Mouse (Mus musculus) brain, embryonic 14.5 days (tissue): ENCODE results near the gene Rbmx. TPM values are rescaled to one million over a fixed set of nuclear protein-coding genes. Genes with fewer than 3 reads are reported as not detected.

ENCODE experiments used
- DNase-seq: peaks from one replicate; pipeline ENCODE4 v3.0.0-alpha.2; 2011; ENCODE audit warnings: low read depth
- CTCF ChIP-seq: fragments of 200-500 bp; IDR thresholded peaks from 2 replicates; pipeline ENCODE4 v1.5.1; 2012; ENCODE audit warnings: inconsistent platforms, mild to moderate bottlenecking, moderate library complexity, borderline replicate concordance; ENCODE audit not compliant: insufficient read depth, insufficient read length; ENCODE audit errors: extremely low read depth
- POLR2A ChIP-seq: fragments of 200-500 bp; IDR thresholded peaks from 2 replicates; pipeline ENCODE4 v1.6.1; 2012; ENCODE audit warnings: mild to moderate bottlenecking, inconsistent platforms, borderline replicate concordance; ENCODE audit not compliant: poor library complexity, insufficient read depth, insufficient read length, severe bottlenecking; ENCODE audit errors: extremely low read depth
- polyA plus RNA-seq: library from polyadenylated mRNA; depleted of rRNA; stranded (reverse); fragments of >200 nt; gene quantifications from 2 replicates; pipeline ENCODE4 v1.2.3, GENCODE M21; 2012; rRNA removed

The Rbmx gene
- polyA plus RNA-seq, 1 experiment, result 191 TPM

DNA sequence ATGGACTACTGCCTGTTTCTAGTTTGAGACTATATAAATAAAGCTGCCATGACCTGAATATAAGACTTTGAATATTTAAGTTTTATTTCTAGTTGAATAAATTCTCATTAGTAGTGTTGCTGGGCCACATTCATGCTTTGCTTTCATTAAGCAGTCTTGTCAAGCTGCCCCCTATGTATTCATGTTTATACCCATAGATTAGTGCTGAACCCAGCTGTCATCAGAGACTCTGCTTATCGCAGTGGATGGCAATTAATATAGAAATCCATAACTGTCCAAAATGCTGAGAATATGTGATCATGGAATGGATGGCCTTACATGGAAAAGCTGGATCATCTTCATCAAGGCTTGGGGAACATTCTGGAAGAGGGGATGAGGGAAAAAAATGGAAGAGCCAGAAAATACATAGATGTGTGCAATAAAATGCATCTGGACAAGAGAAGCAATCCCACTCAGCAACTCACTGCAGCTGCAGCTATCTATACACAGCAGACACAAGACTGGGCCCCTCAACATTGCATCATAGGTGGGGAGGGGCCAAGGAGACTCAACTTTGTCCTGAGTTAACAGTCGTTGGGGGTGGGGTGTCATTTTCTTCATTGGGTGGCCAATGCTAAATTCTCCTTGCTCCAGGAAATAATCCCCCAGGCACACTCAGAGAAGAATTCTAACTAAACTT, 27.8 kb downstream of the Rbmx start:
- DNase-seq, result no peak

DNA sequence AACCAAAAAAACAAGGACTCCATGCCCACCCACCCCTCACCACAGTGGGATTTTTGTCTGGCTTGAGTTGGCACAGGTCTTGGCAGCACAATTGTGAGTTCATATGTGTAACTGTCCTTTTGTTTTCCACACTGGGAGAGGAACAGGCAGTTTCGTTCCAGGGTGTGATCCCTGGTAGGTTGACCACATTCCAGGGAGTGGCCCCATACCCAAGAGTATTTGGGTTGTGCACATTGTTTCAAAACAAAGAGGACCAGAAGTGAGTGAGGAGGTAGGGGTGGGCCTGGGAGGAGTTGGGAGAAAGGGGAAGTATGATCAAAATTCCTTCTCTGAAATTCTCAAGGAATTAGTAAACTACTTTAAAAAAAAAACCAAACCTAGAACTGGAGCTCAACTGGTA, 33.5 kb downstream of the Rbmx start:
- no peak for DNase-seq
- TF ChIP-seq POLR2A (no peak), CTCF (no peak)

More for the DNA sequence above, 27.8 kb downstream of the Rbmx start:
- no peak for TF ChIP-seq POLR2A
- TF ChIP-seq CTCF, result no peak

DNA sequence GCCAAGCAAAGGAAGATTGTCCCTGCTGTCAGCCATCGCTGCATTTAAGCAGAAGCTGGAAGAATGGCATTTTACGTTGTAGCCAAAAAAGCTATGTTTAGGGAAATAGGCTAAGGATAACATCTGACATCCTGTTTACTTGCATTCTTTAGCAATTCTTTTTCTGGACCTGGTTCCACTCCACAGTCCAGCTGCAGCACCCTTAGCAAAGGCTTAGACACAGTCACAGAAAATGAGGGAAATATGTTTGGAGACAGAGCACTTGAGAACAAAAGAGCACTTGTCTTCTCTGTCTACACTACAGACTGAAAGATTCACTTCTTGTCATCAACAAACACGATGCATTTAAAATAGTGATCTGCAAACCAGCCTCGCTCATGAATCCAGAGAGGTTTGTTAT, 53.6 kb downstream of the Rbmx start:
- peak; percentile 4 for DNase-seq
- TF ChIP-seq POLR2A, result no peak
- no peak for TF ChIP-seq CTCF

DNA sequence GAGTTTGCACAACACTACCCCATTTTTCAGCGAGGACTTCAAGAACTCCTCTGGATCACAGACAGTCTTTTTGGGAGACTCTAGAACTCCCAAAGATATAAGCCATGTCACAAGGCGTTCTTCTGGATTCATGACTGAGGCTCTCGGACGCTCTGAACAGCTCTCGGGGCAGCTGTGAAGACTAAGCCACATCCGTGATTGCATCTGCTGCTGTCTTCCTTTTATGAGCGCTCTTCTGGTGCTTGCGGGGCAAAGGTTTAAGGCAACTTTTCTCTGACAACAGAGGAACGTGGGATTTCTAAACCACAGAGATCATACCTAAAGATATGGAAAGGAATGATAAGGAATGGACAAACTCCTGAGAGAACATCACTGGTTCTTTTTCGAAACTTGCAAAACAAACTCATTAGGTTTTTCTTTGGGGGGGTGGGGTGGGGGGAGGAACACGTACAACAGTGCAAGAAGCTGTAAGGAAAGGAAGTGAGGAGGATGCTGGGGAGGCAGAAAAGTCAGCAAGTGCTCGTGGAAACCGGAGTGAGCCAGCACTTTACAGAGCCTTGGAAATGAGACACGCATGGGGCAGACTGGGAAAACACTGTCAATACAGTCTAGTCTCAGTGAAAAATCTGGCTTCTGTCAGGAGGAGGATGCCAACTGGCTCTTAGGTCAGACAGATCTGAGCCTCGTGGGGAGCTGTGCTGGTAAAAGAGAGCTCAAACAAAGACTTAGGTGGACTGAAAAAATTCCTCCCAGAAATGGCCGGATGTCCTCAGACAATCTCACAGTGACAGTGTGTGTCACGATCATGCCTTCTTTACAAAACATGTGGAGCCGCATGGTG, 54.2 kb downstream of the Rbmx start, which contains the start of gene Arhgef6:
Gene Arhgef6 (minus strand): TSS at position 359 of the 841 bp plus-strand sequence.
- DNase-seq, result peak; percentile 37
- TF ChIP-seq POLR2A (no peak), CTCF (no peak)

DNA sequence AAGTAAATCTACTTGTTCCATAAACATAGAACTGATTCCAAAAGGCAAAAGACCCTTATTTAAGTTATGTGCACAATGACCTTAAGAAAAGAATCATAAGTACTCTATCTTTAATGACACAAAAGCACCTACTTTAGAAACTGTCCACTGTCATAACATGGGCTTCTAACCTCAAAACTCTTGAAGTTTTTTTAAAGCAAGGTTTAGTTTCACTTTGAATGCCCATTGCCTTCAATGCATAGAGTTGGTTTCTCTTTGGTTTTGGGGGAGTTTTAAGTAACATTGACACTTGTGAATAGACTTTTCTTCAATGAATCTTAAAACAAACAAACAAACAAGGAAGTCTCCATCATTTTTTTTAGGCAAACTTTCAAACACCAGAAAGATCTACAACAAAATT, 55.3 kb downstream of the Rbmx start:
- no peak for DNase-seq
- TF ChIP-seq POLR2A (no peak), CTCF (no peak)

DNA sequence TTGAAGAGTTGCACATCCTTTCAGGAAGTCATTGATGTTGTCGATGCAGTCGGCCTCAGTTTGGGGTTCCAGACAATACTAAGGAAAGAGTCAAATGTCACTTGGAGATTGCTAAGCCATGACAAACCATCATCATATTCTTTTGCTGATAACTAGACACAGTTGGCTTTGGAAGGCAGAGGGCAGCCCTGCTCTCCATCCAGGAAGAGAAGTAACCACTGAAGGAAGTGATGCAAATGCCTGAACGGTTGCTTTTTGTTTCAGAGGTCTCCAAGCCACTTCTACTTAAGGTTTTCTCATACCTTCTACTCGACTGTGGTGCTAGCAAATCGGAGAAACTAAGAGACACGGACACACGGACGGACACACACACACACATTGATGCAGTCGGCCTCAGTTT, 55.9 kb downstream of the Rbmx start:
- TF ChIP-seq CTCF (no peak), POLR2A (no peak)
- DNase-seq, result no peak

DNA sequence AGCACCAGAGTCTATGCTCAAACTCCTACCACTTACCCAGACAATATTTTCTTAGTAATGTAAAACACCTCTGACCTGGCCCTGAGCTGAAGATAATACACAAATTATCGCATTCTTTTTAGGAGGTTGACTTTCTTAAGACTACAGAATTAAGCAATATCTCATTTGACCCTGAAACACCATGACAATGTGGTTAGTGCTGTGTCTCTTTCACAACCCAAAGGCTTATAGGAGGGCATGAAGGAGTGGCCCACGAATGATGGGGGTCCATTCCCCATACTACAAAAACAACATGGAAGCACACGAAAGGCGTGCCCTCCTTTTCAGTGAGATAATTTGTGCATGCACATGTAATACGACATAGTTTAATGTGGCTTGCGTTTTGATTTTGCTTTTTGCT, 57.5 kb downstream of the Rbmx start:
- DNase-seq, result no peak
- TF ChIP-seq CTCF (no peak), POLR2A (no peak)

Other genes starting within 250 kb of the Rbmx start
- gene Cd40lg, start 180.9 kb downstream of the Rbmx start, polyA plus RNA-seq, result not detected in 2 replicates
- gene Arhgef6, start 54.3 kb downstream of the Rbmx start, polyA plus RNA-seq, result 10.3 and 12.6 TPM in 2 replicates
- gene Gm364, start 16.1 kb upstream of the Rbmx start, polyA plus RNA-seq, result not detected in 2 replicates
- gene Gpr101, start 110.7 kb upstream of the Rbmx start, polyA plus RNA-seq, result 0.35 and 0.55 TPM in 2 replicates